Mouse (Mus musculus): Measurements from ENCODE around the gene Qk.
A peak's percentile ranks its signal among the peaks of the same experiment; 100 is the strongest.

Qk gene

DNA sequence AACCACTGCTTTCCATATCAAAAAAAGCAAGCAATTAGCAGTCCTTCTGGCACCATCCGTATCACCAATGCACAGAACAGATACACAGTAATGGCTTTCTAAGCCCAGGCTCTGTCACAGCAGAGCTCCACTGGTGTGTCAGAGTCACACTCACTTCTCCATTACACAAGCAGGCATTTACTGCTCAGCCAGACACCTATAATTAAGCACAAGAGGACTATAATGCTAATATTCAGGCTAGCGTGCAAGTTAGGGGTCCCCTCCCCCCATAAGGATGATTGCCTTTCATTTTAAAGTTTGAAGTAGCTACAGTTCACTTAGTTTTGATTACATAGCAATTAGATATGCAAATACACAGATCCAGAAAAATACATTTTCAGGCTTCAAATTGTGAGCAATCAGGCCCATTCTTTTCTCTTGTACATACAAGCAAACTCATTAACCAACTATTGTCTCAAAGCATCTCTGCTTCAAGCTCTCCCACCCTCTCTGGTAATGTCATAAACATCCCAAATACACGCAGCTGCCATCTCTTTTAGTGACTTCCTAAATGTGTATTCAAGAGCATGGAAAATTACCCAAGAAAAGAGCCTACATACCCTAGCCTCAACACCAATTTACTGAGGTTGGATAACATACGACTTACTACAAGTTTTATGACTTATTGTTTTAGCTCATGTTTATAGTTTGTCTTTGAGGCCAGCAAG is 68.2 kb downstream of the Qk start:
- no peak for DNase-seq (ENCODE audit: low spot score)

DNA sequence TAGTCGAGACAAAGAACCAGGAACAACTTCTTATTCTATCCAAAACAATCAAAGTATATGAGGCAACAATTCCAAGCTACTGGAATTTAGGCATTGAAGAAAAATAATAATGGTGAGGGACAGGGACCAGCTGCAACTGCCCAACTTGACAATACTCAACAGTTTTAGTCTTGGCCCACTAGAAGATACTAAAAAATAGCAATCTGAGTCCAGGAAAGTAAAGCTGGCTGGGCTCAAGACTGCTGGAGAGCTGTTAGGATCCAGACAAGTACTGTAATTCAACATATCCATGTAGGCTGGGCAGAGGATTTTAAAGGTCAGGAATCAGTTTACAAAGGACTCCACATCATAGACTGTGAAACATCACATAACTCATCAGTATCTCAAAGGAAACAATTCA is 79.6 kb downstream of the Qk start:
- no peak for DNase-seq (ENCODE audit: low spot score)

GRCm38 (mm10) chr17:10236595-10236994 is 83.1 kb downstream of the Qk start:
- no peak for DNase-seq (ENCODE audit: low spot score)

DNA sequence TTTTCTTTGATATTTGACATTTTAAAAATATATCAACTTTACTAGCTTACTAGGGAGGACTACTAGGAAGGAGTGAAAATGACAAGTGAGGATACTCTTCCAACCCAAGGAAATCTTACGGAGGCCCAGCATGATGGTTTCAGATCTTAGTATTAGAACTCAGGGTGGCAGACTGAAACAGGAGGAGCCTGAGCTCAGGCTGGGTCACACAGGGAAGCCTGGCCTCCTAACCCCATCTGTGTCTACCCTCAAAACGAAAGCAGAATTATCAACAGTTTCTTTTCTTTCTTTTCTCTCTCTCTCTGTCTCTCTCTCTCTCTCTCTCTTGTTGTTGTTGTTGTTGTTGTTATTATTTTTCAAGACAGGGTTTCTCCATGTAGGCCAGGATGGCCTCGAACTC is 87.2 kb downstream of the Qk start:
- no peak for DNase-seq (ENCODE audit: low spot score)

- DNase-seq (ENCODE audit: low spot score): no peak
Measured at GRCm38 (mm10) chr17:10227798-10228538, 91.7 kb downstream of the Qk start.

- no peak for DNase-seq (ENCODE audit: low spot score)
Measured at GRCm38 (mm10) chr17:10216164-10216563, 103.5 kb downstream of the Qk start.

DNA sequence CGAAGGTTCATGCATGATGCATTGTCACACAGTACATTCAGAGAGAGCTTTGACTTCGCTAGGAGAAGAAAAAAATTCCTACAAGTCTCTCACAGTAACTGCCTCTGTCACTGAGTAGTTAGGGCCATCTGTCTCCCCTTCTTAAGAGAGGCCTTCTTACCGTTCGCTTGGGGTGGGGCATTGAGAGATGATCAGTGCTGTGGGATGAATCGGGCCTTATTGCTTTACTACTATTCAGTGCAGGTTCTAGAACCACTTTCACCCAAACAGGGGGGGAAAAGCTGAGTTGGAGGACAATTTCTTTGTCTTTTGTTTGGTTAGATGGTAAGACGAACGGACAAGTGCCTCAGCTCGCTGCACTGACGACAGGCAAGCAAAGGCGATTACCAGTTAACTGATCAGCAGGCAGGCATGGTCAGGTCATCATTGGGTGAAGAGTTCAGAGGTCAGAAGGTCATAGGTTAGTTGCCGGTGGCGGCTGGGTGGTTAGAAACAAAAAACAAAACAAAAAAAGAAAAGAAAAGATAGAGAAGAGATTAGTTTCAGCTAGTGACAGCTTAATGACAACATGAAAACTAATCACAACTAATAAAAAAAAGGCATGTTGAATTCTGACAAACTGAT is 110.4 kb downstream of the Qk start:
- DNase-seq (ENCODE audit: low spot score): no peak

GRCm38 (mm10) chr17:10198662-10199061 is 121.0 kb downstream of the Qk start:
- DNase-seq (ENCODE audit: low spot score): no peak

DNA sequence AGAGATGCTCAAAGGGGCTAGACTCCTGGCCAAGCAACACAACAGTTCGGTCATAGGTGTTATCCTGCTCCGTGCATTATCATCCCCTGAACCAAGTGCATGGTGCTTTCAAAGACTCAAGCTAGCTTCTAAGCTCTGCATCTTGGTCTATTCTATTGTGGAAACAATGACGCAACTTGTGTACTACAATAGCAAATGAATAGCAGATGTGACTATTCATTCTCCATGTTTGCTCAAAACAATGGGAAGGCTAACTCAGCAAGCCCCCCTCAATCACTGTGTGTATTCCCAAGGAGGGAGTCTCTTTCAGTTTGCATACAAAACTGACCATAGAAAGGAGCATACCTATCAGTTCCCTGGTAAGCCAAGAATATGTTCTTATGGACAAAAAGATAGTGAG is 121.4 kb downstream of the Qk start:
- no peak for DNase-seq (ENCODE audit: low spot score)

- no peak for DNase-seq (ENCODE audit: low spot score)
Measured at GRCm38 (mm10) chr17:10195703-10196102, 124.0 kb downstream of the Qk start.

- no peak for DNase-seq (ENCODE audit: low spot score)
Measured at GRCm38 (mm10) chr17:10190857-10191256, 128.8 kb downstream of the Qk start.

DNA sequence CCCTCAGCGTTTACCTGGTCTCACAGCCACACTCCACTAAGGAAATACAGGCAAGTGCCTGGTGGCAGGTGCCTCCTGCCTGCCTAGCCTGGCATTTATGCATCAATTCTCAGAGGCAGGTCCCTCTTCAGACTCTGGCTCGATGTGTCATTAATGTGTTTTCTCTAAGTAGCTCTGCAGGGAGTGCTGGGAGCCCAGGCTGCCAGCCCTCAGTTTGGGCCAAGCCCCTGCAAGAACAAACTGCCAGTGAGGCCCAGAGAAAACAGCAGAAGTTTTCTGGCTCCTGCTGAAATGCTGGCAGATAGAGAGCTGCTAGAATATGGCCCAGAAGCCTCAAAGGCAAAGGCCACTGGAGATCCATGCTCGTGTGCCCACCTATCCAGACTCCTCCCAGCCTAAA is 131.2 kb downstream of the Qk start:
- no peak for DNase-seq (ENCODE audit: low spot score)

DNA sequence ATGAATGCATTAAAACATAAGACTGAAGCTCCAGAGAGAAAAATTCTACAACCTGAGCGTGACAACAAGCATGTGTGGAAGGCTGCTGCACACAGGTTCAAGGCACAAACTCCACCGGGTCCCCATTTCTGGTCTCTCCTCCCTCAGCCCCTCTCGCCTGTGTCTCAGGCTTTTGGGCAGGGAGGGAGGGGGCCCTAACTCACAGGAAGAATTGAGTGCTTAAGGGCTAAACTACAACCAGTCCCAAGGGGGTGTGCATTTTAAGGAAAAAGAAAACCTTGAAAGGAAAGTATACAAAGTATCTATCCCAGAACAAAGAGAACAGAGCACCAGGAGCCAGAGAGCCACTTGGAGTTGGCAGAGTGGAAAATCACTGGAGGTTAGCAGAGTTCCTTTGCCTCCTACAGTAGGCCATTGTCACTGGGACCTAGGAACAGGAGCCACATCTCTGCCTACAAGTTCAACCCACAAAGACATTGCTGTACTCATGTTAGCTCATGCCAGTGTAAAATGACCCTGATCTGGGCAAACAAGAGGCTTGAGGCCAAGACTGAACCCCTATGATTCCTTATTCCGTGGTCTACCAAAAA is 132.1 kb downstream of the Qk start:
- no peak for DNase-seq (ENCODE audit: low spot score)

DNA sequence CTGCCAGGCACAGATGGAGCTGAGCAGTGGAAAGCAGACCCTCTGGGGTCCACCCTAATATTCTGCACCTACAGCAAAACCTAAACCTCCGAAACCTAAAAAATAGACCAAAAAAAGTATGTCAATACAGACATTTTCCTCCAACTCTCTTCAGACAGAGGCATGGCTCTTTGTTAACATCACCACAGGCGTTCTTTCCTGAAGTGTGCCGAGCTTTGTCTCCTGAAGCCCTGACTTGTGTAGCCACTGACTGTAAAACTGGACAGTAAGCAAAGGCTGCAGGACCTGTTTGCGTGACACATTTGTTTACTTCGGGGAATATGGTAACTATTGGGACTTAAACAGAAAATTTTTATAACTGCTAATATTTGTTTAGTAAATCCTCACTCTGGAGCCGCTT is 137.9 kb downstream of the Qk start:
- no peak for DNase-seq (ENCODE audit: low spot score)

DNA sequence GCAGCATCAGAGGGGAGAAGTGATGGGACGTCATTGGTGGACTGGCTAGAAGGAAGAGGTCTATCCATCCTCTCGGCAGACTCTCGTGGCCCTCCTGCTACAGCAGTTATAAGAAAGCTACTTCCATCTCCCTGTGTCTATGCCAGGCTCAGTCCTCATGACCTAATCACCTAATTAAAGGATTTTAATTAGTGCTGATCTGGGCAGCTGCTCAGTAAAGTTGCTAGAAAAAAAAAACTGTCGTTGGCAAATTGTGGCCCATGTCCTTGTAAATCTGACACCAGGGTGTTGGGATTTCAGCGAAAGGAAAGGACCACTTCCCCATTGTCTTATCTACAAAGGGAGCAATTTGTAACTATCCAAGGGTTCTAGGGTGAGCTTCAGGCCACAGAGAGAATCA is 142.6 kb downstream of the Qk start:
- DNase-seq (ENCODE audit: low spot score): no peak

DNA sequence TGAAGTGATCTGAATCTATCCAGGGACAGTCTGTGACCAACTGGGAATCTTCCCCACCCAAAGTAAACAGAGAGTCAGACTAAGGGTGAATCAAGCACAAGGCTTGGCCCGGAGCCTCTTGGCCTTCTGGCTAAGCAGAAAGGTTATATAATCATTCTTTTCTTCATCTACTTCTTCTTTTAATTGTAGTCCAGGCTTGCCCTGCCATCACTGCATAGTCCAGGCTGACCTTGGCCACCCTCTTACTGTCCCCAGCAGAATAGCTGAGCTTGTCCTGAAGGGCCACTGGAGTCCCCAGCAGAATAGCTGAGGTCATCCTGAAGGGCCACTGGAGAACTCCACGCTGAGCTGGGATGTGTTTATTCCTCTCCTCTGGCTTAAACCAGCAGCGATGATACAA is 158.4 kb downstream of the Qk start:
- DNase-seq (ENCODE audit: low spot score): peak; percentile 34

DNA sequence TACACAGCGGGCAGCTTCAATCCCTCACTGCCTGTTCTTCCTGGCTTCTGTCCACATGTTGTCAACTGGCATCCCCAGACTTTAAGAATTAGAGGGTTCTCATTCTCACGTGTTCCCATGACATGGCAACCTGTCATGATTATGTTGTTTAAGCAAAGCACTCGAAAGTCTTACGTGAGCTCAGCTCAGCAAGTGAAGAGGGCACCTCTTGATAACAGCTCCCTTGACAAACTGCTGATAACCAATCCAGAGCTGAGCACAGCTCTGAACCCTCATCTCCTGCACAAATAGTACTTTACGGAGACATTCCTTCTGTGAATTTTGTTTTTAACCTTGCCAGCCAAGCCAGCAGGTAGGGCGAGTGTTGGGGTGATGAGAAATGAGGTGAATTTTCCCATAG is 159.2 kb downstream of the Qk start:
- peak; percentile 10 for DNase-seq (ENCODE audit: low spot score)

DNA sequence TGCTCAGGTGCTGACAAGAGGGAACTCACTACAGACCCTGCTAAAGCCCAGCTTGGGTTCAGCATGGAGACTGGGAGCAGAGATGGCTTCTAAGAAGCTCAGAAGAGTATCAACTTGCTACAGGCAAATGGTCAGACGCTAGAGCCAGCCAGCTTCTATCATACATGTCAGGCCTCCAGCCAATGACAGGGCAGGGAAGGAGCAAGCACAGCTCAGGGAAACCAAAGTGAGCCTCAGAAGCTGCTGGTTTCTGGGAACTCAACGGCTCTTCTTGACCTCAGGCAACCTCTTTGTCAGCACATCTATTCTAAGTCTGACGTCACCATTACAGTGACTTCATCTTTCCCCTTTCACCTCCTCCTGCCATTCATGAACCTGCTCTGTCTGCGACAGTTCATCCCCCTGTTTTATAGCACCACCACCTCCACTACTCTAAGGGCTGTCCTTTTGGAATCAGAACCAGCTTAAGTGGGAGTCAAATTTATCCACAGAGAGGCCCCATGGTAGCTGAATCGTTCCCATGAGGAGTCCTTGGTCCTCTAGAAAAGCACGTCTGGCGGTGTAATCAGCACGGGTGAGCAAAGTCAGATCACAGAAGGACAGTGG is 166.7 kb downstream of the Qk start:
- no peak for DNase-seq (ENCODE audit: low spot score)
